Mouse (Mus musculus): ENCODE data around the gene Chsy1.

Chsy1 gene

DNA sequence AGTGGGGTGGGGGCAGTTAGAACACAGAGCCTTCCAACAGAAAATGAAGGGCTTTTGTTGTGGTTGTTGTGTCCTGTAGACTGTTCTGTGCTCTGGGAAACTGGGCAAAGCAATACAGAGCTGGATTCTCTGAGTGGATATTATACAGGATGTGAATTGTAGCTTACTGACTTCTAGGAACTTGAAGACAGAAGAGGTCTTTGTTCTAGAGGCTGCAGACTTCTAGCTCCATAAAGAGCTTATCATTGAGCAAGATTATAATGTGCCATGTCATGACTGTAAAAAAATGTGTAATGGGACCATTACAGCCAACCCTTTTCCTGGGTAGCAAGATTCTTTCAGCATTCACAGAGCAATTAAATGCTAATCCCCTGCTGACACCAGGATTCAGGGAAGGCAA, 26.9 kb downstream of the Chsy1 start:
- in situ Hi-C loops (cut with MboI, MseI): no loop called here

DNA sequence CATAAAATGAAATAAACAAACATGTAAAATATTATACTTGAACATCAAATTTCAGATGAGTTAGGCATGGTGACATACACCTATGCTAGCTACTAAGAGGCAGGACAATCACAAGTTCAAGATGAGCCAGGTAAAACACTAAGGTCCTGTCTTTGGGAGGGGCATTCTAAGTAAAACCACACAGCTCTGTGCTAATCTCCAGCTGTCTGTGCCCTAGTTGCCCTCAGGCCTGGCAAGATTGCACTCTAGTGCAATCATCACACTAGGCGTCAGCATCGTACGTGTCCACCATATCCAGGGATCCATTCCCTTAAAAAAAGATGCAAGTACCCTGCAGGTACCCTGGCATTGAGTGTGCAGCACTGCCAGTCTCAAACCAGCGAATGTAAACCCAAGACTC, 28.0 kb downstream of the Chsy1 start:
- in situ Hi-C loops (cut with MboI, MseI): no loop called here

- in situ Hi-C loops (cut with MboI, MseI): no loop called here
Observed at GRCm38 (mm10) chr7:66138301-66138700, 29.0 kb downstream of the Chsy1 start.

DNA sequence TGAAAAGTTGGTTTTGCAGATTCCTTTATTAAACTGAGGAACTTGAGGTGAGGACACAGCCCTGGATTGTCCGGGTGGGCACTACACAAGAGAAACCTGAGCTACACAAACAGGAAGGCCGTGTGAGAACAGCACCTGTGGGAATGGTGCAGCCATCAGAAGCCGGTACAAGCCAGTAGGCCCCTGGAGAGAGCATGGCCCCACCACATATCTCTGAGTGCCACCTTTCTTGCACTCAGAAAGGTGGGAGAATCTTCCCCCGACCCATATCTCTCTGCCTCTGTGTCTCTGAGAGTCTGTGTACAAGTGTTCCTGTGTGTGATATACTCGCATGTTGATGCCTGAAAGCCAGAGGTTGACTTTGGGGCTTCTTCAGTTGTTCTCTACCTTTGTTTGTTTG, 29.6 kb downstream of the Chsy1 start:
- in situ Hi-C loops (cut with MboI, MseI): no loop called here

DNA sequence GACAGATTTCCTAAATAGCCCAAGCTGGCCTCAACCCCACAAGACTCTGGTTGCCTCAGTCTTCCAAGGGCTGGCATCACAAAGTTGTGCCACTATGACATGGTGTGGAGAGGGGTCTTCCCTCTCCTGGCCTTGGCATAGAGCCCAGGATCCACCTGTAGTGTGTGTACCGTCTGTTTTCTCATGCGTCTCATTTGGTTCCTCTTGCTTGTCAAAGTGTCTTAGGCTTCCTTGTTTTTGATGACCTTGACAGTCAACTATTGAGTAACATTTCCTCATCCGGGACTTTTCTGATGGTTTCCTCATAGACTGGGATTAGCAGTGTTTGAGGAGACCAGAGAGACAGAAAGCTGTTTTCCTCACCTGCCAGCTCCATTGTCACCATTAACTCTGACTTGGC, 30.8 kb downstream of the Chsy1 start:
- in situ Hi-C loops (cut with MboI, MseI): no loop called here

DNA sequence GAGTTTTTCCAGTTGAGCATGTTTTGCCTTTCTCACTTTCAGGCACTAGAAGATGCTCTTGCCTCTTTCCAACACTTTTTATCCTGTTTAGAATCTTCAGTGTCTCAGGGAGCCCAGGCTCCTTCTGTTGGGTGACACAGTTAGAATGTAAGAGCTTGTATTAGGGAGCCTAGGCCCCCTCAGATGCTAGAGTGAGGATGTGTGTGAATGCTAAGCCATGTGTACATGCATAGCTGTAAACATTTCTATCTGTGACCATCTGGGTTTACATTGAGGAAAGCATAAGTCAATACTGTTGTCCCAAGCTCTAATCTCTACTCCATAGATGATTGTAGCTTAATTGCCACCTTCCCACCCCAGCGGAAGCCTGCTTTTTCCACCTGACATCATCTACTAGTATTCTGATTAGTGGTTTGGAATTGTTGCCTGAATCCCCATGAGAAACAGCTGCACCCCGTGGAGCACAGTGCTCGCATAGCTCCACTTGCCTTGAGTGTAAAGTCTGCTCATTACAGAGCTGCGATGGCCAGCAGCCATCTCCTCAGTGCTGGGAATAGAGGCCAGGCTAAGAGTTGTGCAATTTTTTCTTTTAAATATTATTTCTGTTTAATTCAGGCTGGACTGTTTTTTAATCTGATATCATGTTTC, 31.7 kb downstream of the Chsy1 start:
- in situ Hi-C loops (cut with MboI, MseI): no loop called here

DNA sequence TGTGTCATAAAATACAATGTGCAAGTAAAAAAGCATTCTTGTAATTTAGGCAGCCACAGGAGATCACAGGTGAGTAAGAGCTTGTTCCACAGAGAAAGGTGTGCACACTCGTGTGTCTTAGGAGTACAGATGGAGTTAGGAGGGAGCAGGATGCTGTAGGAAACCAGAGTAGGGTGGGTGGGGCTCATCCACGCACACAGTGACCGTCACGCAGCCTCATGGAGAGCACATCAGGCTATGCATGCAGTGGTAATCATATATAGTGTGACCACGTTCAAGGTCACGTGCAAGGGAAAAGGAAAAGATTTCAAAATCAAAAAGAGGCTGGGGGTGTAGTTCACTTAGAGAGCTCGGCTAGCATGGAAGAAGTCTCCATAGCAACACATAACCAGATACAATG, 33.2 kb downstream of the Chsy1 start:
- in situ Hi-C loops (cut with MboI, MseI): no loop called here

GRCm38 (mm10) chr7:66144543-66144942, 35.2 kb downstream of the Chsy1 start:
- in situ Hi-C loops (cut with MboI, MseI): no loop called here

DNA sequence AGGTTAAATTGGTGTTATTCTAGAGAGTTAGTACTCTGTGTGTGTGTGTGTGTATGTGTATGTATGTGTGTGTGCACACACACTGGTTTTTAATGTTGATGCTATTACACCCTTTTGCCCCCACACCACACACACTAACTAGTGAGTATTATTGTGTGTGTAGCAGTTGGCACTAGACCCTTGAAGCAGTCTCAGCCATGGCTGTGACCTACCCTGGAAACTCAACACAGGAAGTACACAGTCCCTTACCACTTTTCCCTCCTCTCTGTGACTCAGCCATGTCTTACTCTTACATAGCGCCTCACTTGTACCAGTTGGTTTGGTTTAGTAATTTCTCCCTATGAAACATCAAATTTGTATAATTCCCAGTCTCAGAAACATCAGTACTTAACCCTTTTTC, 37.8 kb downstream of the Chsy1 start:
- in situ Hi-C loops (cut with MboI, MseI): no loop called here

DNA sequence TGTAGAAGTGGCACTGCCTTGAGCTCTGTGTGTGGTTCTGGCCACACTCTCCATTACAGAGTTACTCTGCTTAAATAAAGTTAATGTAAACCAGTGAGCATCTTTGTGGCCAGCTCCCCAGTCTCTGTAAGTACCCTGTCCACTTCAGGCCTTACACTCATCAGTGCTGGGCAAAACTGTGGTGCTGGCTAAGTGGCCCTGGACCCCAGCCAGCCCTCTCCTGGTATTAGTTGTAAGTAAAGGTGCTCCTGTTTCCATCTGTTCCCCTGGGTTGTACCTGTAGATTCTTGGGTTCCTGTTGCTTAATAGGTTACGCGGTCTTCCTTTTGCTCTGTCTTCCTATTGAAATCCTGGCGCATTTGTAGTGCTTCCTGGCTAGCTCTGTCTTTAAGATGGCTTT, 38.5 kb downstream of the Chsy1 start:
- in situ Hi-C loops (cut with MboI, MseI): no loop called here

DNA sequence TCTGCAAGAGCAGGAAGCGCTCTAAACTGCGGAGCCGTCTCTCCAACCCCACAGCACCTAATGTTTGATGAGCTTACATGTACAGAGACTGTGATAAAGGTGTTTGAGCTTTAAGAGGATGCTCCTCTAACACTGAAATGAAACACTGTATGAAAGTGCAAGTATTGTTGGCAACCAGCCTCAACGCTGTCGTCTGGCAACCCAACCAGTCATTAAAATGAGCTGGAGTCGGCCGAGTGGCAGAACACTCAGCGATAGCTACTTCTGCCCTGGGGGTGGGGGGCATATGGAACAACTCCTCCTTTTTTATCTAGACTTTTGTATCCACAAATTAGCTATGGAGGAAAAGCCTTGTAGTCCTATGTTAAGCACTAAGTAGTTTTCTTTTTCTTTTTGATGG, 40.2 kb downstream of the Chsy1 start:
- in situ Hi-C loops (cut with MboI, MseI): no loop called here

DNA sequence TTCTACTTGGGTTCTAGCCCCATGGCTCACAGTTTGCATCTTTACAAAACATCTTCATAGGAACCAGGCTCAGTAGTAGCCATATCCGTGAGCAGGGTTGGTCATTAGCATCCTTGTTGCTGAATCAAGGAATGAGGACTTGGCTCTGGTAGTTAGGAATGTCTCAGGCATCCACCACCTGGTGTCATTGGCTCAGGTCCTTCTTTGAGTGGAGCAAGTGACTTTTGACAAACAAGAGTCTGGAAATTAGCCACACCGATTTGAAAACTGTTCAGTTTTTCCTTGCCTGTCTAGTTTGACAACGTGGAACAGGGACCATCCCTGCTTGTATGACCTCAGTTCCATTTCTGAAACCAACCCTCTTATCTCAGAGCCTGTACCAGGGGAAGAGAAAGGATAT, 41.1 kb downstream of the Chsy1 start:
- in situ Hi-C loops (cut with MboI, MseI): no loop called here

DNA sequence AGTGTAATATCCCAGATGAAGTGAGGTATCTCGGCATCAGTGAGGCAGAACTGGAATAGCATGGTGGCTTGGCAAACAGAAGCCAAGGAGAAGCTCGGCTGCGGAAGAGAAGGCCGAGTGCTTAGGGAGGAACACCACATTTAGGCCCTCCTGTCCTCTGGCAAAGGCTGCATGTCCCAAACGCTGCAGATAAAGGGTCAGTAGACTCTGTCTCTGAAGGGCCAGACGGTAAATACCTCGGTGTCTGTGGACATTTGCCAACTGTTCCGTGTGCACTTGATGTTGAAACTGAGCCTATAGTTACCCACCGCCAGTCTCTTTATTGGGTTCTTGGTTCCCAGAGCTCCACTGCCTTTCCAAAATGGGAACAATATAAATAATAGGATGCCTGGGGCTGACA, 48.1 kb downstream of the Chsy1 start:
- in situ Hi-C loops (cut with MboI, MseI): no loop called here

GRCm38 (mm10) chr7:66157861-66158415, 48.6 kb downstream of the Chsy1 start:
- in situ Hi-C loops (cut with MboI, MseI): no loop called here

- in situ Hi-C loops (cut with MboI, MseI): no loop called here
Observed at GRCm38 (mm10) chr7:66158616-66159129, 49.4 kb downstream of the Chsy1 start.

GRCm38 (mm10) chr7:66159961-66160360, 50.6 kb downstream of the Chsy1 start:
- in situ Hi-C loops (cut with MboI, MseI): no loop called here

- in situ Hi-C loops (cut with MboI, MseI): no loop called here
Observed at GRCm38 (mm10) chr7:66161836-66162235, 52.5 kb downstream of the Chsy1 start.

GRCm38 (mm10) chr7:66162489-66162888, 53.2 kb downstream of the Chsy1 start:
- in situ Hi-C loops (cut with MboI, MseI): no loop called here

GRCm38 (mm10) chr7:66162981-66163380, 53.7 kb downstream of the Chsy1 start:
- in situ Hi-C loops (cut with MboI, MseI): no loop called here

- in situ Hi-C loops (cut with MboI, MseI): no loop called here
Observed at GRCm38 (mm10) chr7:66164427-66165031, 55.2 kb downstream of the Chsy1 start.

DNA sequence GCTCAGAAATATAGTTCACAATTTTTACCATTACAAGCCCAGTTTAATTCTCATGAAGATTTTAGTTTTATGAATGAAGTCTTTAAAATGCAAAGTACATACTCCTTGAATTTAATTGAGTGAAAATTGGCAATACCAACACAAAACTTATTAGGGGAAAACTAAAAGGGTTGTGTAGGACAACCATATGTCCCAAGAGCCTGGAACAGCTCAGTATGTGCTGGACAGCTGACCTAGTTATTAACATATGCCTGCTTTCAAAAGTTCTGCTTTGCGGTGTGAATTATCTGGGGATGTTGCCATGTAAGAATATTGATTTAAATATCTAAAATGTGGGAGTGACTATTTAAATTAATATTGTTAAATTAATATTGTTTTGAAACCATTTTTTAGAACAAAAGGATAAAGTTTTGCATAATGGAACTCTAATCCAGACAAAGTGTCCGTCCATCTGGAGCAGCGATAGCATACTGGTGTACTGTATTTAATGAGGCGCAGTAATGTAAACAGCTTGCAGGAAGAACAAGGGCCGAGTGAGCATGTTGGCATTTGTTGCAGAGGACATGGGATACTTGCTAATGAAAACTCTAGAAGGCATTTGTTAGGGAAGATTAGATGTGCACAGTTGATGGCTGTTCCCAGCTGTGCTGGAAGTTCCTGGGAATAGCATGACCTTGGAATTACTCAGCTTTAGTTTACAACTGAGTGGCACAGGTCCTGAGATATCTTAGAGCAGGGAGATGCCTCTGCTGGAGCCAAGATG, 55.9 kb downstream of the Chsy1 start:
- in situ Hi-C loops (cut with MboI, MseI): no loop called here

- in situ Hi-C loops (cut with MboI, MseI): no loop called here
Observed at GRCm38 (mm10) chr7:66168877-66169276, 59.6 kb downstream of the Chsy1 start.

- in situ Hi-C loops (cut with MboI, MseI): no loop called here
Observed at GRCm38 (mm10) chr7:66169476-66169875, 60.2 kb downstream of the Chsy1 start.
